Mouse (Mus musculus) ZHBTc4 (cell line): ENCODE measurements around the gene Ugp2.

Experiments used
- DNase-seq: peaks from one replicate; pipeline ENCODE4 v3.0.0-alpha.2; 2011; ENCODE audit warnings: low read depth, low spot score

The Ugp2 gene

DNA sequence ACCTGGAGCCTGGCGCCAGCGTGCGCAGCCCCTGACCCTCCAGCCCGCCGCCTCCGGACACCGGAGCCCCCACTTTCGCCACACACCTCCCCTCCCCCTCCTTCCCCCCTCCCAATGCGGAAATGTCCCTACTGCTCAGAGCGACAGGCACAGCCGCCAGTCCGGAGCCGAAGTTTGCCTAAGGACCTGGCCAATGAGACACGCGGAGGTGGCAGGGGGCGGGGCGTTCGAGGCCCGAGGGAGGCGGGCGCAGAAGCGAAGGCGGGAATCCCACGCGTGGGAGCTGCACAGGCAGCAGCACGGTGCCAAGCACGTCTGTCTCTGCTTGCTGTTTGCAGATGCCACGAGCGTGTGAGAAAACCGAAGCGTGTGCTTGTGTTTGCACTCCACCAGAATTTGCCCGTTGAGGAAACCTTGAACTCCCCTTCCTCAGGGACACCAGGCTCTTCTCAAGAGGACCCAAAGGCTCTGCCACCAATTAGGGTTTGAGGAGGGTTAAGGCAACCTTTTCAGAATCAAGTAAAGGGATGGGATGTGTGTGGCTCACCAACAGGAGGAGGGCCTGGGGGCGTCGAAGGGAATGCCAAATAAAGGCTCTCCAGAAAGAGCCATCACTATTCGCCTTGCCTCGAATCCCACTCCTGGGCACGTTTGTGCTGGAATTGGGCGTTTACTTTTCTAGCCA is at the start of gene Ugp2:
TSS of gene Ugp2 (minus strand) at position 80 of the 685 bp plus-strand sequence.
- peak; percentile 96 for DNase-seq

DNA sequence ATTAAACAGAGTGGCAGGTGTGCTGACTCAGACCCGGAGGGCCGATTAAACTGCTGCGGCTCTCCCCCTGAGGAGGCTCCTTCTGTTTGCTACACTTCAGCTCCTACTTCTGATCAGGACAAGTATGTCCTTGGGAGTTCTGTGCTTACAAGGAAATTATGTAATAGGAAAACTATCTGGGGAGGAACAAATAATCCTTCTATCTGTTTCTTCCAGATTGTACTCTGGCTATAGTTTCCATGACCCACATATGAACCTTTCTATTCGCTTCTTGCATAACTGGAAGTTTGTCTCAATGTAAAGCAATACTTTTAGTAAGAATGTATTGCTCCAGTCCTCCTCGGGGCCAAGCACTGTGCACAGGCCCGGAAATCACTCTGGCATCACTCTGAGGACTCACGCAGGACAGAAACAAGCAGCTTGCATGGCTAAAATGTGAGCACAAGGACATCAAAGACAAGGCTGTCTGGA is 43.9 kb upstream of the Ugp2 start:
- DNase-seq = no peak

DNA sequence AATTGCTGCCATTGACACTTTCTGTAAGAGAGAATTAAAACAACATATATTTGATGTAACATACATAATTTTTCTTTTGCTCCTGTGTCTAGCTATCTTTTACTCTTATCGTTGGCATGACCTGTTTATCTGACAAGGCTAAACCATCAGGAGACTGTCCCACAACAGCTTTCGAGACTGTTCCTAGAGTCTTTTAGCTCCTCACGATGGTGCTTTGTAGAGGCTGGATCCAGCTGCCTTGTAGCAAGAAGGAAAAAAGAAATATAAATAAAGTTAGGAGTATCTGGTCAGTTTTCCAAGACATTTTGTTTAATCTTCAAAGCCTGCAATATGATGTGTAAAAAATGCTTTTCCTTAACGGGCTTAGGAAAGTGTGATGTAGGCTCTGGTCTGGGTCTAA is 35.7 kb upstream of the Ugp2 start:
- no peak for DNase-seq

DNA sequence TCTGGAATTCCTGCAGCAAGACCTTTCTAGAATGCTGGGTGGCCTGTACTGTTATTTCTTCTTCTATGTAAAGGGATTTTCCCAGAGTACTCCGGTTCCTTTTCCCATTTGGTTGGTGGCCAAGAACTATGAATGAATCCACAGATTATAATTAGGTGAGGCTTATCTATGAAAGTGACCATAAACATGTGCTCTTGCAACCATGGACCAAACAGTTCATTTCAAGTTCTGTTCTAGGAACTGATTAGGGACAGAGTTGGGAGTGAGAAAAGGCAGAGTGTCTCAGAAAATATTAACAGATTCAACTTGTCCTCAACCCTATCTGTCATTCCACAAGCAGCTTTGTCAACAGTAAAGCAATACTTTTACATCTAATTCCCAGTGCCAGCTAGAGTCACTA is 35.1 kb upstream of the Ugp2 start:
- DNase-seq = no peak

DNA sequence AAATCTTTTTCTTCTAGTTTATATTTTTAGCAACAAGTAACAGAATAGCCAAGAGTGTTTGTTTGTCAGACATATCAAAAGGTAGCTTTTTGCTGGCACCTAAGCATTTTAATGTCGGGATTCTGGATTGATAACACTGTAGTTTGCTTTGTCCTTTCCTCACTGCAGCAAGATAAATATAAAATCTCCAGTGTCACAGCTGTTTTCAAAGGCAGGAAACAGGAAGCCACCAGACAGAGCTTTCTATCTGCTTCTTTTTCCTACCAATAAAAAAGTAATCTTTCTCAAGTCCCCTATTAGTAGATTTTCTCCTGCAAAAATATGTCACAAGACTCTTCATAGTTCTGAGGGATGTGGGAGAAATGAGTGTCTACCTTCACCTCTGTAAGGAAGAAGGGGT is 32.9 kb upstream of the Ugp2 start:
- no peak for DNase-seq

DNA sequence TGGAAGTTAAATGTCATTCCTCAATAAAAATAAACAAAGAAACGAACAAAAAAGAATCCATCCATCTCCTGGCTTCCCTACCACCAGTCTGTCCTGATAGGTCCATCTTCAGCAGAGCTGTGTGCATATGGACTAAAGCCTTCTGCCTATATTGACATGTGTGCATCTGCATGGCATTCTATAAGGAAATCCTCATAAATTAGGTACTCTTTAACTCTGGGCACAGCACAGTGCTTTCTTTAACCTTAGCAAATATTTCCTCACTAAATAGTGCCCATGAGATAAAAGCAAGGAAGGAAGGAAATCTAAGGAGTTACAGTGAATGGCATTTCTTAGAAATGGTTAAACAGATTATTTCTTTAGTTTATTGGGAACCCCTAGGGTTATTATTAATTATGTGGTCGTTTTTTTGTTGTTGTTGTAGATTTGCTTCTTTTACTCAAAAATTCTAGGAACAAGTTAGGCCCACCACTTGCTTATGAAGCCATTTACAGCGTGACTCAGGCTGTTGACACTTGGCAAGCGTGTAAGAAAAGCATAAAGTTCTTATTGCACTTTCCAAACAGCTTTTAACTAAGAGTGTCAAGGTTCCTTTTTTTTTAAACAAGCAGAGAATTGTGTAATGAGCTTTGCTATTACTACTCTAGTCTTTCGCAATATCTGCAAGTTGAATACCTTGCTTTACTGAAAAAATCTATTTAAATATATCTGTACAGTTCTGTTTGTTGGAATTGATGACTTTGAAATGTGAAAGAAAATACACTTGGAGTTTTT is 31.7 kb upstream of the Ugp2 start:
- DNase-seq = no peak

DNA sequence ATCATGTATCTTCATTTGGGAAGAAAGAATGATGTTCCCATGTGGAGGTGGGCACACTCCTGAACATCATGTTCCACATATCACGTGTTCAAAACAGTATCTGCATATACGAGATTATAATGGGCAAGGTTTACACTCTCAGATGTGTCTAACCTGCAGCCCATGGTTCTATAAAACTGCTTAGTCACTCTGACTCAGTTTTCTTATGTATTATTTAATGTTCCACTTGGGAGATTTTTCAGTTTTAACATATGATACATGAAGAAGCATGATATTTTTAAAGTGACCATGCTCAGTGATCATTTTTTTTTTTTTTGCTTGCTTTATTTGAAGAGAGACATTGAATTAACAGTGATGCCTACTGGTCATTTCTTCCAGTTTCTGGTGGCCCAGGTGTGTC is 30.2 kb upstream of the Ugp2 start:
- no peak for DNase-seq

DNA sequence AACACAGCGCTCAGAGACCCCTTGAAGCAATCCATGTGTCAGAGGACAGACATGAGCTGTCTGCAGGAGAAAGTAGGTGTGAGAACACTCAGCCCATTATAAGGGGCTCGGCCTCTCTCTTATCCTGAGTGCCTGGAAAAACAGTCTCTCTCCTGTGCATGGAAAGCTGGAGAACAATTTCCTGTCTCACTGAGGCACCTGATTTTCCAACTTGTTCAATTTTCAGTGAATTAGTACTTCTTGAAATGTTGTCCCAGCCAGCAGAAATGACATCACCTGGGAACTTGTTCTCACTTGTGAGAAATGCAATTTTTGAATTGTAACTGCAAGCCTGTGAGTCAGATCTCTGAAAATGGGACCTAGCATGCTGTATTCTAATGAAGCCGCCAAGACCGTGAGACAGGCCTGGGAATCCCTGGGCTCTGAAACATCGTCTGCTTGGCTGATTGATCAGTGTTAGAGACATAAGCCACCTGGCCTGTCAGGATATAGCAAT is 28.2 kb upstream of the Ugp2 start:
- DNase-seq = no peak

DNA sequence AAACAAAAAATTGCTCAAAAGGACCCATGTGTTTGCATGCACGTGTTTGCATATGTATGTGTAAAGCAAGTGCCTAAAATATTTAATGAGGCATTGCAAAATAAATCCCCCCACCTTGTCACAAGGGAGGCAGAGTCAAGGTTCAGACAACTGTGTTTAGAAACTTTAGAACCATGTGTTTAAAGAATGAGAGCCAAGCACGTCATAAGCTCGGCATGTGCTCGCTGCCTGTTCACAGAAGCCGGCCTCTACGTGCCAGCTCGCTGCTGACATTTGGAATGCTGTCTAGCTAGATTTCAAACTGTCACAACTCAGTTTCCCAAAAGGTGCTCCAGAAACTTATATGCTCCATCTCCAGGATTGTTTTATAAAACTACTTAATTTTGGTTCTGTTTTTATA is 27.5 kb upstream of the Ugp2 start:
- DNase-seq = no peak

DNA sequence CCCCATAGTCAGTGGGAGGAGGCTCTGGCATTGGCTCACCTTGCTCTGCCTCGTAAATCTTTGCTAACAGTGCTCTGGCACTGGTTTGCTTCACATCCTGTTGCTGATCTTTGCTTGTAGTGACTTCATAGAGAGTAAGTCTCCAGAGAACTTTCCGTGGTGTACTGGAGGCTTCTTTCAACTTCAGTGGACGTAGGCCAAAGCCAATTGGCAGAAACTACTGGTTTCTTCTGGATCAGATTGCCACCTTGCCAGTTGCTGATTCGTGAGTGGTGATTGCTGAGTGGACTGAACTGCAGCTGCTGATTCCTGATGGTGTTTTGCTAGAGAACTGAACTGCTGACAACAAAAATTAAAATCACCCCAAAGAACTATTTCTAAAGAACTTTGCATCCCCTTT is 15.8 kb upstream of the Ugp2 start:
- no peak for DNase-seq

DNA sequence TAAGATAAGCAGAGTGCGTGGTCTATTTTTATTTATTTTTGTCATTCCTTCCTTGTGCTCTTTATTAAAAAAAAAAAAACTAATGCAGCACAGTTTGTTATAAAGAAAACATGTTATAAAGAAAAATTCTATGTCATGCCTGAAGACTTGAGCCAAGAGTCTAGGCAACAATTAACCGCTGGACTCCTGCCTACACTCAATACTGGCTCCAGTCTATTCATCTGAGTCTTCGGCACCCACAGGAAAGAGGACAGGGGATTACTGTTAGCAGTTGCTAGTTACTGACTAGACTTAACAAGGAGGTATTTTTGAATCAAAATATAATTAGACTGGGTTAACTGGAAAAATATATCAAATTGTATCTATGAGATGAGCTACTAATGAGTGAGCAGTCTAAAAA is 3.1 kb upstream of the Ugp2 start:
- no peak for DNase-seq

DNA sequence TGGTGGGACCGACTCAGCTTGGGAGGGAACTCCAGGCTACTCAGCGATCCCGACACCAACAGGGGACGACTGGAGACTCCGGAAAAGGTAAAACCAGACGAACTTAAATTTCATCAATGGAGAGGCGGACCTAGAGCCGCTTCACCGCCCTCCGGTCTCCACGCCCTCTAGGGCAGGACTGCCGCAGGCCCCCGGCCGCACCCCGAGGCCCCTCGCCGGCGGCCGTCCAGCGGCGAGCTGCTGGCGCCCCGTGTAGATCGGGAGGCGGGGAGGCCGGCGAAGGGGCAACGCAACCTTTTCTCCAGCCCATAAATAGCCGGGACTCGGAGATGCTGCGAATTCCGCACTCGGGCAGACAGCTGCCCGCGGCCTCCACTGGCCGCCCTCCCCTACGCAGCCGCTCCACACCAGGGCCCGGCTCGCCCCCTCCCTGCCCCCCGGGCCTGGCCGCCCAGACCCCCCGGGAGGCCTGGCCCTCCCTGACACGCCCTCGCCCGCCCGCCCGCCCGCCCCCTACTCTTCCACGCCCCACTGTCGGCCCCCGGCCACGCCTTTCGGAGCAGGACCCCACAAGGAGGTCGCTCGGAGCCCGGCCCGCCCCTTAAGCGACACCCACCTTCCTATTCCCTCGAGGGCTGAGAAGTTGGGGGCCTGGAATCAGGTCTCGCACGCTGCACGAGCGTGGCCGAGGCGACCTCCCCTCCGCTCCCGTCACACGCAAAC is 441 bp downstream of the Ugp2 start:
- DNase-seq = no peak

DNA sequence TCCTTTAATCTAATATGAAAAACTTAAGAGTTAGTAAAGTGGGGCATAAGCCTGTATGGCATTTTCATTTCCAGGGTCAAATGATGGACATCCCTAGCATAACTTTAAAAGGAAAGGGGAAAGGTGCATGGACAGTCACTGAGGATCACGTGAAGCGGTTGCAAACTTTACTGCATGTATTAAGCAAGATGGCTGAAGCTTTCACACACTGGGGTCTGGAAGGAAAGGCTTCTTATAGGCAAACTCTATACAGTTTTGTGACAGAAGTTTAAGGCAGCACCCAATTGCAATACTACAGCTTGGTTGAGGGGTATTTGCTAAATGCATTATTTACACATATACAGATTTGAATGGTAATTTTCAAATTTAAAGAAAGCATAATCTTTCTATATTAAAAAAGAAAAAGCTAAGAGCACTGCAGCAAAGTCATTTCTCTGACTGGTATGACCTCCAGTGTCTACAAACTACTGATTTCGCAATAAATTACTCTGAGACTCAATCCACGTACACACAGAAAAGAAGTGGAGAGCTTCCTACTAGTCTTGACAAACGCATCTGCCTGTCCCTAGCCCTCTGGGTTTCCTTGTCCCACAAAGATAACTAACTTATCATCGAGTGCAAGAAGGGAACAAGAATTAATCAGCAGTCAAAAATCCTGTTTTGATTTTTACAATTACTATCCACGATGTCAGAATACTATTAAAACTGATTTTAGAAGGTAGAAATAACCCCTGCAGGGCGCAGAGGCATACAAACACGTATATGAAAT is 1.6 kb downstream of the Ugp2 start:
- no peak for DNase-seq

DNA sequence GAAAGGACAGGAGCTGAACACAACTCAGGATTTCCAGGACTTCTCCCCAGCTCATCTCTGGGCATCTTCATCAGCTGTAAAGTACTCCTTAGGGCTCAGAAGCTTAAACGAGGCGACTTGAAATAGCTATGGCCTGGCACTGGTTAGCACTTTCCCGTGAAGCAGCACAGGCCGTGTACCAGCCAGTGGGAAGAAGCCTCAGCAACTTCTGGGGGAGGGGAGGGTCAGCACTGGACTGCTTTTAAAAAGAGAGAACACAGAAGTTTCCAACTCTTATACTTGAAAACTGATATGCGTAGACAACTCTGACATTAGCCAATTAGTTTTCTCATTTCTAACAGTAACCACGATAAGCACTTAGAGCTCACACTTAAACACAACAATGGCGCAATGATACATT is 2.5 kb downstream of the Ugp2 start:
- DNase-seq = no peak

DNA sequence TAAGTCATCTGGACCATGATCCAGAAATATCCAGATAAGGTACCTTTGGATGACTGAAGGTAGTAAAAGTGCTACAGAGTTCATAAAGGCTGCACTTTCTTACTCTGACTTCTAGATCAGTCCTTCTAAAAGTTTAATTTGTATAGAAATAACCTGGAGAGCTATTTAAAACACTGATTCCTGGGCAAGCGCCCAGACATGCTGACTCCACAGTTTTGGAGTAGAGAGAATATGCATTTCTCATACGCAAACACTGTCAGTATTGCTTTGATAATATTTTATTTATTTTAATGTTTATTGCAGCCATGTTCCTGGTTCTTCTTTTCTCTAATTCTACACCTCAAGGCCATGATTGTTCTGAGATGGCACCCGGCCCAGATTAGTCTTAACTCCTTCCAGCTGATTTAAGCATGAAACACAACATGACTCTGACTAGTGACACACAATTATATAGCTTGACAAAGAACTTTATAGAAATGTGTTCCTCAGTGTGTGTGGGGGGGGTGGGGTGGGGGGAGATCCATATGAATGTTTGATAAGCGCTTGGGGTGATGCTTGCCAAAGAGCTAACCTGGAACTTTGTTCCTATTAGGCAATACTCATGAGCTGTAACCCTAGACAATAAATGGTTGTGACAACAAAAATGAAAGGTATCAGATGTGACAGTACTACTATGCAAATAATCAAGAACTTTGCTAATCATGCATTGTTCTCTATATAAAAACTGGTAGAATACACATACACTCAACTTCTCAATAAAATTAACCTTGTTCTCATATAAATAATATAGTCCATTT is 7.7 kb downstream of the Ugp2 start:
- no peak for DNase-seq

DNA sequence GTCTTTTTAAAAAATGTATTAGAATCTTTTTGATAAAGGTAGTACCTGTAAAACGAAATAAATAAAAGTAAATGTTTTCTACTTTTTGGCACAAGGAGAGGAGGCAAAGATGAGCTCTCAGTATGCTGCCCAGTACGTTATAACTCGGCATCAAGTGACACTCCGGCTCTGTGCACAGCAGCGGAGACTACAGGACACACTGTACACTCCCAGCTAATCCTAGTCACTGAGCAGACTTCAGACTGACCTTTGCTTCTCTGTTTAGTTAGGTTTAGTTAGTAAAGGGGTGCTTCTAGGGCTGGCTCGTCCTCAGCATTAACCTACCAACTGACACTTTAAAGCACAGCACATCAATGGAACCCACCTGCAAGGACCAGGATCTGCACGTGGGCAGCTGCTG is 19.7 kb downstream of the Ugp2 start:
- DNase-seq = no peak

DNA sequence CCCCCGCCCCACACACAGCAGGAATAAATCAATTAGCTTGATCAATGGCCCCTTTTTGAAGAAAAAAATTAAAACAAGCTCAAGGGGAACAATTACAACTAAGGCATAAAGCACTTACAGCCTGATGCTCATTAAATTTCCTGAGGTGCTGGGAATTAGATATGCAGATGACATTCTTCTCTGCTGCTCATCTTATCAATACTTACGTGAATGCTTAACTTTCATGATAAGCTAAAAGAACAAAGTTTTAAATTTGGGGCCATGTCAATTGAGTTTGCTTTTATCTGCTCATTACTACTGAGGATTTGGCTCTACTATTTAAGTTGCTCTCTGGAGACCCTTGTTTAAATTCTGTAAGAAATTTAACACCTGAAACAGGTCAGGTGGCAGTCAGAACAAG is 22.1 kb downstream of the Ugp2 start:
- no peak for DNase-seq

DNA sequence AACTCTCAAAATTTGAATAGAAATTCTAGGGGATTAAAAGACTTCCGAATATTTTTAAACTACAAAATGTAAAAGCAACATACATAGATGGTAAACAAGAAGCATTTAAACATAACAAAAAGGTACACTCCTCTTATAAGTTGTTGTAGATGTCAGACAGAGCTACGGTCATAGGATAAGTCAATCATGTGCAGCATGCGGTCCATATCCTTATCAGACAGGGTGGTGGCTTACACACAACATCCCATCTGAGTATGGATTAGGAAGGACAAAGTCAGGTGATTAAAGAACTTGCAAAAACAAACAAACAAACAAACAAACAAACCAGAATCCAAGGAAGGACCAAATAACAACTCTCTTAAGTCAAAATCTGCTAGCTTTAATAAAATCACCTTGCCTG is 25.0 kb downstream of the Ugp2 start:
- DNase-seq = no peak

DNA sequence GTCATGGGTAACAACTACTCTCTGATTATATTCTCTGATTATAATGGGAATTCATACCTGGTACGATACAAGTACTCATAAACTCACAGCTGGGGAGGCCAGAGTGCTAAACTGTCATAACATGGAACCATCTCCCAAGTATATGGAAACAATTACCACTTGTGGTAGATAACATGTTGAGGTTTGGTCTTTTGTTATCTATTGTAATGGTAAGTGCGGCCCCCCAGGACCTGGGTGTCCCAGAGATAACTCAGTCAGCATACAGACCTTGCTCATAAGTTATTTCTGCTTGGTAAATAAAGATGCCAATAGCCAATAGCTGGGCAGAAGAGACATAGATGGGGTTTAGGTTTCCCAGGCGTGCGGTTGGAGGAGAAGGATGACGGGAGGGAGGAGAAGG is 27.5 kb downstream of the Ugp2 start:
- no peak for DNase-seq

DNA sequence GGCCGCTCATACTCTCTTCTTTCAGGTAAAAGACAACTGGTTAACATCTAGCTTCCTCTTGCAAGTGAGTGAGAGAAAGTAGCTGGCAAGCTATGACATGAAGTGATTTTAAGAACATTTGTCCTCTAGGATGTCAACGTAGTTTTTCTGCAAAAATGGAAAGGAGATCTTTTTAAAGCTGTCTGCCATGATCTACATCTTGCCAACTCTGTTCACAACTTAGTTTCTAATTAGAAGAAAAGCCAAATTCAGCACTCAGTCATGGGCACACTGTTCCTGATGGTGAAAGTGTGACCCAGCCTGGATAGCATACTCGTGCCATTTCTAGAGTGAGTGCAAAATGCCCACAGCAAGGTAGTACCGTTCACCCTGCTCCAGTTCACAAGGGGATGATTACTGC is 31.9 kb downstream of the Ugp2 start:
- no peak for DNase-seq

DNA sequence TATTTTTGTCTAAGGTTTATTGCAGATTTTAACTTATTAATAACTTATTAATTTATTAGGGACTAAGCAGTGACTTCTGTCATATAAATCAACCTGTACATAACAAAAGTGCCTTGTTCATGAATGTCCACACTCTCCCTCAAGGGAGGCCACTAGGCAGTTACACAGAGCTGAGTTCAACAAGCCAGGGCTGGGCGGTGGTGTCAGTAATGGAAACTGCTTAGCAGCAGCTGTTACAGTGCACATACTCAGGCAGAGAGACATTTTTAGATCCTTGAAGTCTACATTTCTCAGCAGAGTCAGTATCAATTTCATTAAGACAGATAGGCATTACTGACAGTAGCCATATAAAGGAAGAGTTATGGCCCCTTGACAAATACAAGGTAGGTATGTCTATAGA is 33.1 kb downstream of the Ugp2 start:
- no peak for DNase-seq
